Mouse (Mus musculus) intestine, embryonic 14.5 days (tissue): ENCODE measurements around the gene Vmp1. TPM values are rescaled to one million over a fixed set of nuclear protein-coding genes. Genes with fewer than 3 reads are reported as not detected.

ENCODE experiments used
- ATAC-seq: fragments of 200-750 bp; cut with Nextera tagmentation; replicated peaks from 2 replicates; pipeline ENCODE4 v1.8.0; 2017; ENCODE audit warnings: low read depth, moderate number of reproducible peaks, moderate TSS enrichment, moderate library complexity; ENCODE audit not compliant: low FRiP score, low TSS enrichment
- DNase-seq: peaks from one replicate; pipeline ENCODE4 v3.0.0-alpha.2; 2018; ENCODE audit warnings: low spot score
- H3K27ac ChIP-seq: fragments of 300-500 bp; sonication (generic); 2 replicates; pipeline ENCODE4 v1.5.1; 2014; ENCODE audit warnings: low read depth, mild to moderate bottlenecking, control low read depth
- H3K27me3 ChIP-seq: fragments of 300-500 bp; sonication (generic); replicated peaks from 2 replicates; pipeline ENCODE4 v1.6.1; 2014; ENCODE audit warnings: low read length, control low read depth; ENCODE audit not compliant: control insufficient read depth, insufficient read depth
- H3K36me3 ChIP-seq: fragments of 300-500 bp; sonication (generic); 2 replicates; pipeline ENCODE4 v1.6.1; 2014; ENCODE audit warnings: low read length, control low read depth; ENCODE audit not compliant: control insufficient read depth, insufficient read depth
- H3K4me1 ChIP-seq: fragments of 300-500 bp; sonication (generic); replicated peaks from 2 replicates; pipeline ENCODE4 v1.6.1; 2014; ENCODE audit warnings: low read length, control low read depth, mixed read lengths; ENCODE audit not compliant: control insufficient read depth, insufficient read depth
- H3K4me2 ChIP-seq: fragments of 300-500 bp; sonication (generic); 2 replicates; pipeline ENCODE4 v1.6.1; 2014; ENCODE audit warnings: low read length
- H3K4me3 ChIP-seq: fragments of 300-500 bp; sonication (generic); 2 replicates; pipeline ENCODE4 v1.5.1; 2014; ENCODE audit warnings: low read depth, low read length, control low read depth, mixed read lengths
- H3K9ac ChIP-seq: fragments of 300-500 bp; sonication (generic); 2 replicates; pipeline ENCODE4 v1.6.1; 2014; ENCODE audit warnings: mild to moderate bottlenecking, low read length
- H3K9me3 ChIP-seq: fragments of 300-500 bp; sonication (generic); 2 replicates; pipeline ENCODE4 v1.6.1; 2016; ENCODE audit warnings: low read length, control low read depth; ENCODE audit not compliant: control insufficient read depth
- WGBS: fragments of 180-500 bp; shearing (Covaris S2); extraction: QIAGEN DNeasy Blood & Tissue Kit; methylation state at CpG from one replicate; pipeline ENCODE4 v1.1.7; 2014; 5-methylcytosine and 5-hydroxymethylcytosine counted together
- polyA plus RNA-seq: library from polyadenylated mRNA; unstranded; fragments of >200 nt; fragmentation: Nextera tagmentation; extraction: Ambion mirVana; gene quantifications from 2 replicates; pipeline ENCODE4 v1.2.1, GENCODE M21; 2014

The Vmp1 gene
- polyA plus RNA-seq, 1 experiment from 2014 or later: 133 TPM

- 0 out of 2 replicates have a peak, but pooled peaks cover 7% of the 10 kb centered on the region for H3K36me3 ChIP-seq
- H3K27me3 ChIP-seq: no peaks in the 10 kb centered on the region
- no peak overlapping the region for H3K4me2 ChIP-seq
- no peaks in the 10 kb centered on the region for H3K4me1 ChIP-seq
- no peak overlapping the region for H3K4me3 ChIP-seq
- no peak overlapping the region for H3K9ac ChIP-seq
- DNase-seq (no peak), ATAC-seq (no peak)
- WGBS: 87% methylated on average over 4 of the region's 4 CpGs
- no peaks in the 10 kb centered on the region for H3K9me3 ChIP-seq
- H3K27ac ChIP-seq: no peak overlapping the region
Observed at GRCm38 (mm10) chr11:86652578-86652979, 31.1 kb downstream of the Vmp1 start.

DNA sequence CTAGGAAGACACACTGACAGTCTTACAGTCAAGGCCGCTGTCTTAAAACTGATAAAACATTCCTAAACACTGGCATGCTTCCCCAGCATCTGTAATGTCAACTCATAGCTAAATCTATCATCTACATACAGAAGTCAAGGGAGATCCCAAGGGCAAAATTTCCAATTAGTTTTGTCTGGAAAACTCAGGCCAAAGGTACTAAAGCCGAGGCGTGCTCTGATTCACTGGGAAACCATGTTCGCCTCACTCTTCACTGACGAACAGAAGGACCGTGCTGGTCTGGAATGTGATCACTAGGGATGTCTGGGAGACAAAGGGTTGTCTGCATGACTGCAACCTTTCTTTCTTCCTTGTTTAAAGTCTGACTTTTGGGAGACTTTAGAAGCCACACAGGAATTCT, 33.0 kb downstream of the Vmp1 start:
- H3K27me3 ChIP-seq: no peaks in the 10 kb centered on the region
- no peaks in the 10 kb centered on the region for H3K4me1 ChIP-seq
- WGBS: 73% methylated on average over 6 of the region's 6 CpGs
- no peak overlapping the region for H3K4me3 ChIP-seq
- 0 out of 2 replicates have a peak, but pooled peaks cover 7% of the 10 kb centered on the region for H3K36me3 ChIP-seq
- no peaks in the 10 kb centered on the region for H3K9me3 ChIP-seq
- ATAC-seq (no peak), DNase-seq (no peak)
- H3K4me2 ChIP-seq: no peak overlapping the region
- H3K27ac ChIP-seq: no peak overlapping the region
- H3K9ac ChIP-seq: no peak overlapping the region

GRCm38 (mm10) chr11:86649542-86649941, 34.1 kb downstream of the Vmp1 start:
- H3K4me3 ChIP-seq: no peak overlapping the region
- no peak overlapping the region for H3K9ac ChIP-seq
- WGBS: 90% methylated on average over 1 of the region's 1 CpGs
- H3K27me3 ChIP-seq: no peaks in the 10 kb centered on the region
- ATAC-seq (no peak), DNase-seq (no peak)
- 0 out of 2 replicates have a peak, but pooled peaks cover 7% of the 10 kb centered on the region for H3K36me3 ChIP-seq
- H3K9me3 ChIP-seq: no peaks in the 10 kb centered on the region
- no peaks in the 10 kb centered on the region for H3K4me1 ChIP-seq
- no peak overlapping the region for H3K4me2 ChIP-seq
- H3K27ac ChIP-seq: no peak overlapping the region

DNA sequence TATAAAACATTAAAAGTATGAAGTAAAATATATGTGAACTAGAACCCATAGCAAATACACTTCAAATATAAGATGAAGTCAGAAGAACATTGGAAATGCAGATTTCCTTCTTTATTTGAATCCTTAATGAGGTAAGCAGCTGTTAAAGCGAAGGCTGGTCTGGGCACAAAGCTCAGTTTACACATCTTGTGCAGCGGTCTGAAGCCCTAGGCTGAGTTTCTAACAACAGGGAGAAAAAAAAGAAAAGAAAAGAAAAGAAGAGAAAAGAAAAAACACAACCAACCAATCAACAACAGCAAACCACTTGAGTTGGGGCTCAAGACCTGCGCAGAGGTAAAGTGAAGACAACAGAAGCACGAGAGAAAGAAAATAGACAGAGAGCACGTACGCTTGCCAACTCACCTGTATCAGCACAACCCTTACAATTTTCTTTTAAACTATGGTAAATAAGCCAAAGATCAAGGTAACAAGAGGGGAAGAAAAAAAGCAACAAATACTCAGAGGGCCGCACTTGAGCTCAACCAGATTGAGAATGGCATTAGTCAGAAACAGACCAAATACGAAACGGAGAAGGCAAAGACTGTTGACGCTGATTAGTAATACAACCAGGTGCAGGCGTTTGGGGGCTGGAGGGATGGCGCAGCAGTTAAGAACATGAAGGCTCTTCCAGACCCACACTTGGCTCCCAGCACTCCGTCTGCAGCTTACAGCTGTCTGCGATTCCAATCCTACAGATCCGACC, 35.8 kb downstream of the Vmp1 start:
- Histone ChIP-seq H3K36me3 (0 out of 2 replicates have a peak, but pooled peaks cover 10% of the 10 kb centered on the region), H3K27me3 (no peaks in the 10 kb centered on the region), H3K9ac (no peak overlapping the region), H3K27ac (no peak overlapping the region), H3K9me3 (no peaks in the 10 kb centered on the region), H3K4me2 (no peak overlapping the region), H3K4me1 (no peaks in the 10 kb centered on the region), H3K4me3 (no peak overlapping the region)
- no peak for DNase-seq
- no peak for ATAC-seq
- 88% methylated on average over 15 of the region's 15 CpGs for WGBS

DNA sequence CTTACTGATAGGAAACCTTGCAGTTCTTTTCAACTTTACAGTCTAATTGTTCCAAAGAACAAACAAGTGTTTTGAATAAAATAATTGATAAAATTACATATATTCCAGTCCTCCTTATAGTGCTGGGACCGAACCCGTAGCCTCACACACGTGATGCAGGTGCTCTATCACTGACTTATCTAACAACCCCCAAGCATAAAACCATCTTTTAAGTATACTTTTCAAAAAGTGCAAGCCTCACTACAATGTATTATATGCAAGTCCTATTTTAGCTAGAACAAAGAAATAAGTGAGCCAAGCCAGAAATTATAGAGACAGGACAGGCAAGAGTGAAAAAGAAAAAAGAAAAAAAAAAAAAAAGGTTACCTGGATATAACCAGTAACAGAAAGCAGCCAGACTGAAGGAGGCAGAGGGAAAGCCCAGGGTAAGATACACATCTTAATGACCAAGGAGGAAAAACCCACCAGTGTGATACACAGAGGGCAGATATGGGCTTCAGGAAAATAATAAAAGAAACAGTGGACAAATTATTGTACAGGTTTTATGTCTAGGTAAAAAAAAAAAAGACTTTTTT, 36.7 kb downstream of the Vmp1 start:
- no peaks in the 10 kb centered on the region for H3K4me1 ChIP-seq
- 0 out of 2 replicates have a peak, but pooled peaks cover 3% of the 10 kb centered on the region for H3K36me3 ChIP-seq
- no peak overlapping the region for H3K4me3 ChIP-seq
- H3K9ac ChIP-seq: no peak overlapping the region
- H3K9me3 ChIP-seq: no peaks in the 10 kb centered on the region
- H3K27ac ChIP-seq: no peak overlapping the region
- ATAC-seq: no peak
- no peaks in the 10 kb centered on the region for H3K27me3 ChIP-seq
- WGBS: 87% methylated on average over 3 of the region's 3 CpGs
- no peak for DNase-seq
- H3K4me2 ChIP-seq: no peak overlapping the region

- H3K4me3 ChIP-seq: no peak overlapping the region
- DNase-seq: no peak
- H3K36me3 ChIP-seq: 0 out of 2 replicates have a peak, but pooled peaks cover 3% of the 10 kb centered on the region
- no peaks in the 10 kb centered on the region for H3K27me3 ChIP-seq
- no peak overlapping the region for H3K9ac ChIP-seq
- no peak for ATAC-seq
- H3K27ac ChIP-seq: no peak overlapping the region
- WGBS: 63% methylated on average over 7 of the region's 7 CpGs
- H3K4me1 ChIP-seq: no peaks in the 10 kb centered on the region
- no peak overlapping the region for H3K4me2 ChIP-seq
- H3K9me3 ChIP-seq: no peaks in the 10 kb centered on the region
Observed at GRCm38 (mm10) chr11:86646136-86646834, 37.4 kb downstream of the Vmp1 start.

DNA sequence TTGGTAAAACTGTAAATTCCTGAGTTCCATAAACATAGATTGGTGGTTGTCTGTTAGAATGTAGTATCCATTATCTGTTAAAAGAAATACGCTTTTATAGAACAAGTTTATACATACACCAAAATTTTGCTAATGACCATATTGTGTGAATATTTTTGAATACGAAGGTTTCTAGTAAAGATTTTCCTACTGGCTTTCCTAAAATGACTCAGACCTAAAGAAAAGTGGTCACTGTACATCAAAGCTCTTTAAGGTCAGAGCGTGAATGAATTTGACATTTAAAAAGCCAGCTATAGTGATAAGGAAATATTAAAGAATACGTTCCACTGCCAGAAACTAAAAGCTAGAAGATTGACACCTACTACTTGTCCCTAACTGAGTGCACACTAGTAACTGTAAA, 39.1 kb downstream of the Vmp1 start:
- ATAC-seq (no peak), DNase-seq (no peak)
- 93% methylated on average over 4 of the region's 4 CpGs for WGBS
- no peak overlapping the region for H3K27ac ChIP-seq
- H3K4me1 ChIP-seq: no peaks in the 10 kb centered on the region
- H3K36me3 ChIP-seq: 0 out of 2 replicates have a peak, but pooled peaks cover 3% of the 10 kb centered on the region
- H3K4me3 ChIP-seq: no peak overlapping the region
- no peaks in the 10 kb centered on the region for H3K9me3 ChIP-seq
- H3K4me2 ChIP-seq: no peak overlapping the region
- no peaks in the 10 kb centered on the region for H3K27me3 ChIP-seq
- no peak overlapping the region for H3K9ac ChIP-seq

GRCm38 (mm10) chr11:86641714-86642113, 41.9 kb downstream of the Vmp1 start:
- Histone ChIP-seq H3K4me2 (no peak overlapping the region), H3K4me3 (no peak overlapping the region), H3K9ac (no peak overlapping the region), H3K27me3 (no peaks in the 10 kb centered on the region), H3K36me3 (0 out of 2 replicates have a peak, but pooled peaks cover 3% of the 10 kb centered on the region), H3K27ac (no peak overlapping the region), H3K9me3 (no peaks in the 10 kb centered on the region), H3K4me1 (no peaks in the 10 kb centered on the region)
- no peak for ATAC-seq
- DNase-seq: no peak
- 67% methylated on average over 4 of the region's 4 CpGs for WGBS
